Mouse (Mus musculus) layer of hippocampus, postnatal 25 days (tissue): ENCODE measurements around the gene Atp6ap2. TPM values are rescaled to one million over a fixed set of nuclear protein-coding genes. Genes with fewer than 3 reads are reported as not detected.

Source experiments
- total RNA-seq, 2 experiments: library from RNA; stranded (reverse); gene quantifications; 2 replicates each; pipeline ENCODE4 v1.2.3; 2021

Atp6ap2 gene
- total RNA-seq, 2 experiments from 2014 or later, result 177 to 202 TPM

Other genes starting within 250 kb of the Atp6ap2 start
- 10 to 100 TPM; 13.7 to 18.7 TPM for gene 1810030O07Rik, start 85.9 kb downstream of the Atp6ap2 start, total RNA-seq
- gene Med14, start 174.3 kb downstream of the Atp6ap2 start, total RNA-seq, result 10 to 100 TPM; 69.3 to 76.2 TPM